Mouse (Mus musculus) adrenal gland, adult 18-20 months (tissue): ENCODE measurements around the gene H2al1b. TPM values are rescaled to one million over a fixed set of nuclear protein-coding genes. Genes with fewer than 3 reads are reported as not detected.

ENCODE experiments used
- DNase-seq, 2 experiments: peaks; one replicate each; pipeline ENCODE4 v3.0.0; 2021 to 2022; ENCODE audit warnings: low spot score in 2 of 2
- total RNA-seq, 2 experiments: library from RNA; stranded (reverse); gene quantifications; 1 replicate in 1 of 2; 2 replicates in 1 of 2; pipeline ENCODE4 v1.2.3; 2021

The H2al1b gene
- total RNA-seq, 2 experiments from 2014 or later, result not detected

GRCm38 (mm10) chrX:11345762-11346161, 43.5 kb downstream of the H2al1b start:
- DNase-seq, result no peak

GRCm38 (mm10) chrX:11346756-11347155, 44.5 kb downstream of the H2al1b start:
- no peak for DNase-seq

Other genes starting within 250 kb of the H2al1b start
- not detected for gene H2al1a, start 3.2 kb upstream of the H2al1b start, total RNA-seq
- not detected for gene H2al1c, start 3.2 kb downstream of the H2al1b start, total RNA-seq
- gene H2al1d, start 6.4 kb downstream of the H2al1b start, total RNA-seq, result not detected
- not detected for gene H2al1e, start 9.5 kb downstream of the H2al1b start, total RNA-seq
- gene H2al1f, start 12.7 kb downstream of the H2al1b start, total RNA-seq, result not detected
- gene H2al1g, start 15.8 kb downstream of the H2al1b start, total RNA-seq, result not detected
- gene H2al1h, start 19.1 kb downstream of the H2al1b start, total RNA-seq, result not detected
- not detected for gene H2al1i, start 22.2 kb downstream of the H2al1b start, total RNA-seq
- not detected for gene H2al1j, start 25.4 kb downstream of the H2al1b start, total RNA-seq